Mouse (Mus musculus): ENCODE measurements at regions not wholly inside any gene's neighbourhood (a gene's known extent, or its start where the extent isn't known, plus 50 kb on each side); places are given as distances from the start of the nearest gene placed in this dataset.

- no peak for ATAC-seq (ENCODE audit: low FRiP score)
- Histone ChIP-seq H3K27me3 (no peaks in the 10 kb centered on the region), H3K9me3 (replicated peaks) (no peaks in the 10 kb centered on the region), H3K4me2 (replicated peaks) (no peak overlapping the region), H3K9ac (no peak overlapping the region), H3K27ac (no peak overlapping the region), H3K4me3 (no peak overlapping the region), H3K4me1 (peaks cover 12% of the 10 kb centered on the region; the same call in 1 of the 2 replicates), H3K36me3 (no peaks in the 10 kb centered on the region)
- WGBS = 82% methylated on average over 2 of the region's 2 CpGs
These were observed 160.8 kb downstream of the Wdr20rt start for GRCm38 (mm10) chr12:65386005-65386645.

GRCm38 (mm10) chr12:65387042-65387441 is 161.7 kb downstream of the Wdr20rt start:
- Histone ChIP-seq H3K9ac (no peak overlapping the region), H3K4me3 (no peak overlapping the region), H3K36me3 (no peaks in the 10 kb centered on the region), H3K27me3 (no peaks in the 10 kb centered on the region), H3K27ac (no peak overlapping the region), H3K4me1 (peaks cover 10% of the 10 kb centered on the region; the same call in 1 of the 2 replicates), H3K4me2 (replicated peaks) (no peak overlapping the region), H3K9me3 (replicated peaks) (no peaks in the 10 kb centered on the region)
- ATAC-seq (ENCODE audit: low FRiP score) = no peak

- no peak overlapping the region for H3K4me2 ChIP-seq (replicated peaks)
- H3K27ac ChIP-seq = no peak overlapping the region
- peak; percentile 29; the same call in 1 of the 2 replicates for ATAC-seq (ENCODE audit: low FRiP score)
- no peaks in the 10 kb centered on the region for H3K9me3 ChIP-seq (replicated peaks)
- no peak overlapping the region for H3K4me3 ChIP-seq
- H3K36me3 ChIP-seq = no peaks in the 10 kb centered on the region
- 22% methylated on average over 2 of the region's 2 CpGs for WGBS
- no peaks in the 10 kb centered on the region for H3K27me3 ChIP-seq
- H3K9ac ChIP-seq = no peak overlapping the region
- H3K4me1 ChIP-seq = peaks cover 9% of the 10 kb centered on the region; the same call in 1 of the 2 replicates
These were observed 164.2 kb downstream of the Wdr20rt start for GRCm38 (mm10) chr12:65389512-65389911.

GRCm38 (mm10) chr12:65390330-65390729 is 165.0 kb downstream of the Wdr20rt start:
- Histone ChIP-seq H3K4me3 (no peak overlapping the region), H3K9ac (no peak overlapping the region), H3K9me3 (replicated peaks) (no peaks in the 10 kb centered on the region), H3K27me3 (no peaks in the 10 kb centered on the region), H3K36me3 (no peaks in the 10 kb centered on the region), H3K4me2 (replicated peaks) (no peak overlapping the region), H3K4me1 (peaks cover 9% of the 10 kb centered on the region; the same call in 1 of the 2 replicates), H3K27ac (no peak overlapping the region)
- 80% methylated on average over 6 of the region's 6 CpGs for WGBS
- ATAC-seq (ENCODE audit: low FRiP score) = 0 out of 2 replicates have a peak, but pooled peaks have one; percentile 29

- Histone ChIP-seq H3K4me2 (replicated peaks) (no peak overlapping the region), H3K4me3 (no peak overlapping the region), H3K9ac (no peak overlapping the region), H3K9me3 (replicated peaks) (no peaks in the 10 kb centered on the region), H3K27me3 (no peaks in the 10 kb centered on the region), H3K36me3 (no peaks in the 10 kb centered on the region), H3K27ac (no peak overlapping the region), H3K4me1 (no peaks in the 10 kb centered on the region)
- WGBS = 45% methylated on average over 8 of the region's 8 CpGs
- peak; percentile 82 for ATAC-seq (ENCODE audit: low FRiP score)
These were observed 176.6 kb downstream of the Wdr20rt start for GRCm38 (mm10) chr12:65401728-65402419.

- Histone ChIP-seq H3K36me3 (no peaks in the 10 kb centered on the region), H3K9ac (no peak overlapping the region), H3K4me1 (no peaks in the 10 kb centered on the region), H3K27me3 (no peaks in the 10 kb centered on the region), H3K27ac (no peak overlapping the region), H3K4me3 (no peak overlapping the region), H3K9me3 (replicated peaks) (no peaks in the 10 kb centered on the region), H3K4me2 (replicated peaks) (no peak overlapping the region)
- no peak for ATAC-seq (ENCODE audit: low FRiP score)
- 90% methylated on average over 2 of the region's 2 CpGs for WGBS
These were observed 177.8 kb downstream of the Wdr20rt start for GRCm38 (mm10) chr12:65403124-65403523.

- Histone ChIP-seq H3K9me3 (replicated peaks) (no peaks in the 10 kb centered on the region), H3K36me3 (no peaks in the 10 kb centered on the region), H3K4me2 (replicated peaks) (no peak overlapping the region), H3K4me1 (0 out of 2 replicates have a peak, but pooled peaks cover 2% of the 10 kb centered on the region), H3K27me3 (no peaks in the 10 kb centered on the region), H3K27ac (no peak overlapping the region), H3K9ac (no peak overlapping the region), H3K4me3 (no peak overlapping the region)
- no peak for ATAC-seq (ENCODE audit: low FRiP score)
- 81% methylated on average over 9 of the region's 9 CpGs for whole genome bisulfite sequencing
These were observed 187.8 kb downstream of the Wdr20rt start for GRCm38 (mm10) chr12:65413034-65413700.

- no peak overlapping the region for H3K9ac ChIP-seq
- H3K27ac ChIP-seq = no peak overlapping the region
- H3K4me2 ChIP-seq (replicated peaks) = no peak overlapping the region
- H3K9me3 ChIP-seq (replicated peaks) = no peaks in the 10 kb centered on the region
- H3K4me3 ChIP-seq = no peak overlapping the region
- no peaks in the 10 kb centered on the region for H3K36me3 ChIP-seq
- H3K4me1 ChIP-seq = 0 out of 2 replicates have a peak, but pooled peaks cover 2% of the 10 kb centered on the region
- 0 out of 2 replicates have a peak, but pooled peaks have one; percentile 60 for ATAC-seq (ENCODE audit: low FRiP score)
- no peaks in the 10 kb centered on the region for H3K27me3 ChIP-seq
- 46% methylated on average over 4 of the region's 4 CpGs for WGBS
These were observed 189.1 kb downstream of the Wdr20rt start for GRCm38 (mm10) chr12:65414393-65414792.

GRCm38 (mm10) chr12:65416909-65417308 is 191.6 kb downstream of the Wdr20rt start:
- H3K9ac ChIP-seq = no peak overlapping the region
- H3K4me2 ChIP-seq (replicated peaks) = no peak overlapping the region
- ATAC-seq (ENCODE audit: low FRiP score) = no peak
- 84% methylated on average over 5 of the region's 5 CpGs for WGBS
- H3K27ac ChIP-seq = no peak overlapping the region
- no peaks in the 10 kb centered on the region for H3K27me3 ChIP-seq
- H3K9me3 ChIP-seq (replicated peaks) = no peaks in the 10 kb centered on the region
- H3K4me3 ChIP-seq = no peak overlapping the region
- H3K4me1 ChIP-seq = 0 out of 2 replicates have a peak, but pooled peaks cover 2% of the 10 kb centered on the region
- no peaks in the 10 kb centered on the region for H3K36me3 ChIP-seq

- Histone ChIP-seq H3K4me2 (replicated peaks) (no peak overlapping the region), H3K4me1 (no peaks in the 10 kb centered on the region), H3K9me3 (replicated peaks) (no peaks in the 10 kb centered on the region), H3K27ac (no peak overlapping the region), H3K9ac (no peak overlapping the region), H3K36me3 (no peaks in the 10 kb centered on the region), H3K27me3 (no peaks in the 10 kb centered on the region), H3K4me3 (no peak overlapping the region)
- WGBS = 82% methylated on average over 7 of the region's 7 CpGs
- ATAC-seq (ENCODE audit: low FRiP score) = no peak
These were observed 194.8 kb downstream of the Wdr20rt start for GRCm38 (mm10) chr12:65420127-65420526.

GRCm38 (mm10) chr12:65424506-65424905 is 199.2 kb downstream of the Wdr20rt start:
- no peak overlapping the region for H3K4me3 ChIP-seq
- H3K36me3 ChIP-seq = no peaks in the 10 kb centered on the region
- no peaks in the 10 kb centered on the region for H3K27me3 ChIP-seq
- no peak overlapping the region for H3K27ac ChIP-seq
- ATAC-seq (ENCODE audit: low FRiP score) = no peak
- H3K4me2 ChIP-seq (replicated peaks) = no peak overlapping the region
- H3K4me1 ChIP-seq = no peaks in the 10 kb centered on the region
- WGBS = 91% methylated on average over 2 of the region's 2 CpGs
- no peak overlapping the region for H3K9ac ChIP-seq
- H3K9me3 ChIP-seq (replicated peaks) = no peaks in the 10 kb centered on the region

GRCm38 (mm10) chr12:65425440-65425839 is 200.1 kb downstream of the Wdr20rt start:
- Histone ChIP-seq H3K9ac (no peak overlapping the region), H3K27me3 (no peaks in the 10 kb centered on the region), H3K27ac (no peak overlapping the region), H3K36me3 (no peaks in the 10 kb centered on the region), H3K9me3 (replicated peaks) (no peaks in the 10 kb centered on the region), H3K4me3 (no peak overlapping the region), H3K4me1 (no peaks in the 10 kb centered on the region), H3K4me2 (replicated peaks) (no peak overlapping the region)
- WGBS = 97% methylated on average over 2 of the region's 2 CpGs
- no peak for ATAC-seq (ENCODE audit: low FRiP score)
